Mouse (Mus musculus) T-cell, adult 2 months (primary cell): ENCODE results near the gene Plau.

Source experiments
- DNase-seq: peaks from one replicate; pipeline ENCODE4 v3.0.0; 2022; ENCODE audit warnings: low spot score

Gene Plau

GRCm38 (mm10) chr14:20806116-20806840, 30.2 kb upstream of the Plau start:
- DNase-seq: no peak

- no peak for DNase-seq
Measured at GRCm38 (mm10) chr14:20809349-20809748, 27.1 kb upstream of the Plau start.

DNA sequence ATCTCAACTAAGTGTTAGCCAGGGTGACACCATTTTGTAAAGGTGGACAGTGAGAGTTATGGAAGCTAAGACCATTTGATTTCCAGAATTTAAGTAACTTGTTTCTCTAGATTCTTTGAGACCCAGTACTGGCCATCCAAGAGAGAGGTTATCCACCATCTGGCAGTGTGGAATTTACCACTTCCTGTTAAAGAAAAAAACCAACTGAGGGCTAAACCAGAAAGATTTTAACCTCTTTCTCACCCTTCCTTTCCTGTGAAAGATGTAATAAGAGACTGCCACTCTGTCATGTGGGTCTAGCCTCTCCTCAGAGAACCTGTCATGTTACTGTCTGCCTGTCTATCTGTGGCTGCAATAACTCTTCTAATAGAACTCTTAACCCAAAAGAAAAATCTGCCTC, 26.6 kb upstream of the Plau start:
- DNase-seq: no peak

DNA sequence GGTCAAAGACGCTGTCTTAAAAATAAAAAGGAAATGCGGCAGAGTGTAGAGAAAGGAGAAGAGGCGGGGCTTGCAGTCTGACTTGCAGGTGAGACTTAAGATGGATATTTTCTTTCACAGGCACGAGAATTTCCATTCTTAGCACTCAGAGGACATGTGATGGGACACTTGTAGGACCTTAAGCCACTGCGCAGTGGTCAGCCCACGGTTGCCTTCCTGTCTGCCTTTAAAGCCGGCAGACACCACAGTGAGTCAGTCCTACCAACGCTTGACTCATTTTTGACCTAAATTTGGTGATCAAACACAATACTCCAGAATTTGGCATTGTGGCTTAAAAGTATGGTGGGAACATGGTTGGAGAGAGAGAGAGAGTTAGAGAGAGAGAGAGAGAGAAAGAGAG, 25.2 kb upstream of the Plau start:
- no peak for DNase-seq

DNA sequence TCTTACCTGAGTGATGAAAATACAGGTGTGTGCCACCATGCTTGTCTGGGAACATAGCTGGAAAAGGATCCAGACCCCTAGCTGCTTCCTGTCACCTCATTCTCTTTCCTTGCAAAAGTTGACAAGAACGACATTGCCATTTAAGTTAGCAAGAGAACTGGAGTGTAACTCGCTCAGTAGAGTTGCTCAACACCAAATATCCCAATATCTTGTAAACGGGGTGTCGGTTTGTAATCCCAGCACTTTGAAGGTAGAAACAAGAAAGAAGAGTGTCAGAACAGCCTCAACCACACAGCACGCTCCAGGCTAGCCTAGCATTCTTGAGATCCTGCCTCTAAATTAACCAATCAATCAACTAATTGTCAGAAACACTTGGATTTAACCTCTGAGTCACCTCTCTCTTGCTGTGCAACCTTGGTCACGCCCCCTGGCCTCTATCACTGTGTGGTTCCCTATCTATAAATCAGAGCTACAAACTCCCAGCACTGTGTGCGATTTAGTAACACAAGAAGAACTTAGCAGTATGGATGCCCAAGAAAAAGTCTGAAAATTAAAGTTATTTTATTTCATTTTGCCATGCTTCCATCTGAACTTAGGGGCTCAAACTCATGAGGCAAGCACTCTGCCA, 24.6 kb upstream of the Plau start:
- DNase-seq: no peak

DNA sequence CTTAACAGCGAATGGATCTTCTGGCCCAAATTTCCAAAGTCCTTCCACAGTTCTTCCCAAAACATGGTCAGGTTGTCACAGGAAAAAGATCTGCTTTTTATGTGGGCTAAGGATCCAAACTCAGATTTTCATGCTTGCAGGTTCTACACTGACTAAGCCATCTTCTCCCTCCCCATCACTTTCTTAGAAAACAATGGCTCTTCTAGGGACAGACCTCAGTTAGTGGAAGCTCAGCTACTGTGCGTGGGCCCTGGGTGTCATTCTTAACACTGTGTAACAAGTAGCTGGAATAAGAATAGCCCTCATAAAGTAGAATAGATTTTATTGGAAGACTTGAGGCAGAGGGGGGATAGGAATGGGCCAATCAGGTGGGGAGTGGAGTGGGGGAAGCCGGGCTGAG, 21.0 kb upstream of the Plau start:
- no peak for DNase-seq

DNA sequence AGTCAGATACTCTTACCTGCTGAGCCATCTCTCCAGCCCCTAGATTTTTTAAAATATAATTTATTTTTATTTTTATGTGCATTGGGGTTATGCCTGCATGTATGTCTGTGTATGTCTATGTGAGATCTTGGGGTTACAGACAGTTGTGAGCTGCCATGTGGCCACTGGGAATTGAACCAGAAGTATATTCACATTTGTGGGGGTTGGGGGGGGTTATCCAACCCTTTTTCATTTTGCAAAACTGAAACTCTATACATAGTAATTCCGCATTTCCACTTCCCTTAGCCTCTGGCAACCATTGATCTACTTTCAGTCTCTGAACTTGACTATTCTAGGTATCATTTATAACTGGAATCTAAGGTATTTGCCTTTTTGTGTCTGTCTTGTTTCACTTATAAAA, 11.9 kb upstream of the Plau start:
- no peak for DNase-seq

DNA sequence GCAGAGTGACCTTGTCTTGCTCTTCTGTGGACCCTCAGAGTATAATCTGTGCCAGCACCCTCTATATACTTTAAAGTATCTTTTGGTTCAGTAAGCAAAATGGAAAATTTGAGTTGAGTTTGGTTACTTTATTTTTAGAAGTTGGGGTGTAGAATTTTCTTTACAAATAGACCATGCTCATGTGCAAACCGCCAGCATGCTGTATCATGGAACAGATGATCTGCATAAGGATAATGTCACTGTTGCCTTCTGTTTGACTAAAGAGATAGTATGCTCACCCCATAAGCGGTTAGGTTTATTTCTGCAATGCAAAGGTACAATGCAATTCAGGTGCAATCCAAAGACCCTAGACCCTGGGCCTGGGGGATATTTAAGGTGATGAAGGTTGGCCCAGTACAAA, 10.9 kb upstream of the Plau start:
- no peak for DNase-seq

- DNase-seq: no peak
Measured at GRCm38 (mm10) chr14:20827061-20827460, 9.4 kb upstream of the Plau start.

DNA sequence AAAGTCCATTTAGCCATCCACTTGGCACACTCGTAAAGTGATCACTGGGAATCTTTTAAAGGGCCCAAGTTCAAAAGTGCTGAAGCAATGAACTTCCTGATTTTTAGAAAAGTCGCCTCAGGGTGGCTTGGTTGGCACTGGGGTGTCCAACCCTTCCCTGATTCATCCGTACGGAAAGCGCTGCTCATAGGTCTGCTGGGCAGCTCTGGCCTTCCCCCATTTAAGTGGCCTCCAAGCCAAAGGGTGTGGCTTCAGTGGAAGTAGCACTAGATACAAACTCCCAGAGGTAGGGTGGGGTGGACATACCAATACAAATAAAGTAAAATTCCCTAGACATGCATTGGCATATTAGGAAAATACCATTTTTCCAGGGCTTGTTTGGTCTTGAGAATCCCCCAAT, 9.0 kb upstream of the Plau start:
- no peak for DNase-seq

DNA sequence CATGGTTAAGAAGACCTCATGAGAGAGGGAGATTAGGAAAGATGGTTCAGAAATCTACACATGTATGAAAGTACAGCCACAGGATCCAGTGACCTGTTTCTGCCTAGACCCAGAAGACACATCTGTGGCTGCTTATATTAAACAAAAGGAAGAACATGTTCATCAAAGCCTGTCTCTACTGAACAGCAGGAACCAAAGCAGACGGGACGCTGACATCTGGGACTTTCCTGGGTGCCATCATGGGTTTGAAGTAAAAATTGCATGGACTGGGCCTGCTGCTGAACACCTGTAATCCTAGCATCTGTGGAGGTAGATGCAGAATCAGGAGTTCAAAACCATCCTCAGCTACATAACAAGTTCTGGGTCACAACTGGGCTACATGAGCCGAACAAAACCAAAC, 7.9 kb upstream of the Plau start:
- no peak for DNase-seq

DNA sequence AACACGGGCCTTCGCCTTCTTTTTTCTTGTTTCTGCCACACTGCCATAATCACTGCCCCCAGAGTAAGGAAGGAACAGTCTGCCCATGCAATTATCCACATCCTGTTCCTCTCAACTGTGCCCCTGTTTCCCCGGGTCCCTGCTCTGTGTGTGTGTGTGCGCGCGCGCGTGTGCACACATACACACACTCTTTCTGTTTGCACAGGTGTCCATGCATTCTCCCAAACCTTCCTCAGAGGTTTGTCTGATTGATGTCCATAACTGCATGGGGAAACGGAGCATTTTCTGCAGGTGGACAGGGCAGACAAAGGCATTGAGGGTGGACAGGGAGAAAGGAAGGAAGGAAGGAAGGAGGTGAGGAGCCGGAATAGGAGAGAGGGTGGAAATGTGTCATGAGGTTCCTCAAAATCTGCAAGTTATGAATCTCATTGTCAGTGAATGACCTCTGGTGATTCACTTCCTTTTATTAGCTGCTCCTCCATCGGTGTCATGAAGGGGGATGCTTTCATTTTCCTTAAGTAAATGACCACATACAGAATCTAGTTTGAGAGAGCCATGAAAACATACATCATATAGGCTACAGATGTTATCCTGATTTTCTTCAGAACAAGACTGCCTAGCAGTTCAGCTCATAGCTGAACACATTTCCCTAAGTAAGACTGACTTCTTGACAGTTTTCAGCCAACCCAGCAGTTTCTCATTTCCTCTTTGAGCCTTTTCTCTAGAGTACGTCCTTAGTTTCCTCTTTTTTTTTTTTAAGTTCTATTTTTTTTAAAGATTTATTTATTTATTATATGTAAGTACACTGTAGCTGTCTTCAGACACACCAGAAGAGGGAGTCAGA, 6.7 kb upstream of the Plau start:
- DNase-seq: no peak

- no peak for DNase-seq
Measured at GRCm38 (mm10) chr14:20831141-20831910, 5.1 kb upstream of the Plau start.

DNA sequence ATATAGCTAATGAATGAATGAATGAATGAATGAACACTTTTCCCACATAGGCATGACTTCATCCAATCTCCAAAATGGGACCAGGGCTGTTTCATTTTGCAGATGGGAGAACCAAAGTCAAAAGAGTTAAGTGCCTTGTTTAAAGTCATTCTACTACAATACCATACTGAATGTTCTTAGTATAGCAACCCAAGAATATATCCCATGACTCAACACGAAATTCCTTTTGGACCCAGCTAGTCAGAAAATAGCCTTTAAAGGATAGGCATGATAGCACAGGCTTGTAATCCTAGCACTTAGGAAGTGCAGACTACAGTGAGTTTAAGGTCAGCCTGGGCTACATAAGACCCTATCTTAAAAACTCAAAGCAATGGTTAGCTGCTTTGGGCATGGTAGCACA, 4.5 kb upstream of the Plau start:
- DNase-seq: no peak

DNA sequence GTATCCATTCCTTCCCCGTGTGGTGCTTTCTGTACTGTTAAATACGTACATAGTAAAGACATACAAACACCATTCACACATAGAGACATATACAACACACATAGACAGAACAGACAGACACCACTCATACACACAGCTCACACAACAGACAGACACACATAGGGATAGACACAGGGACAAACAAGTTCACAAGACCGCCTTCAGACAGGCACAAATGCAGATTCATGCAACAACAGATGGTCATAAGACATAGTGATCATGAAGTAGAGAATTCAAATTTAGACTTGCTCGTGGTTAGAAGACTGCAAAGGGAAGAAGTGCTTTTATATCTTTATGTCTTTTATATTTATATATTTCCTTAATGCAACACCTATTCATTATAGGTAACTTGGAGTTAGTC, 2.9 kb upstream of the Plau start:
- DNase-seq: no peak

GRCm38 (mm10) chr14:20834136-20834535, 2.3 kb upstream of the Plau start:
- DNase-seq: no peak

DNA sequence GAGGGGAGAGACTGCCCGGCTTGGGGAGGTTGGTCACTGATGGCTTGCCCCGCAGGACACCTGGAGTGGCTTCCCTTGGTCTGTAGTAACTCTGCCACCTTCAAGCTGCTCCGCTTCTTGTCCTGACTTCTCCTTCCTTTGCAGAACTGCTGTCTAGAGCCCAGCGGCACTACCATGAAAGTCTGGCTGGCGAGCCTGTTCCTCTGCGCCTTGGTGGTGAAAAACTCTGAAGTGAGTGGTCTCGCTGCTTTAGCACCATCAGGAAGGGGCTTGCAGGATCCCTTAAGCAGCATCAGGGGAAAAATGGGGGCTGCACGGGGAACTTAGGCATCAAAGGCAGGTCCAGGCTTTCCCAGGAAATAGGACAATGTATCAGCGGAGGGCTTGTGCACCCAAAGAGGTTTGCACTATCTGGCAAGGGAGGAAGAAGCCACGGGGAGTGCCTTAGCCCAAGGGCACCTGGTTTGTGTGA, 481 bp downstream of the Plau start:
- no peak for DNase-seq

DNA sequence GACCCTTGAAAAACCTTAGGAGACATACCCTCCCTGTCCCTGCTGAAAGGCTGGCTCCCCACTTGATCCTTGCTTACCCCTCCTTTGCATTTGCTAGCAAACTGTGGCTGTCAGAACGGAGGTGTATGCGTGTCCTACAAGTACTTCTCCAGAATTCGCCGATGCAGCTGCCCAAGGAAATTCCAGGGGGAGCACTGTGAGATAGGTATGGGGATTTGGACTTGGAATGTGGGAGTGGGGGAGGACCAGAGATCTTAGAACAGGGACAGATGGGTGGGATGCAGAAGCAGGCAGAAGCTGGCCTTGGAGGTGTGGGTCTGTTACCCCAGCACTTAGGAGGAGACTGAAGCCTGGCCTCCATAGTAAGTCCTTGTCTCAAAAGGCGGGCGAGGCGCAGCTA, 1.2 kb downstream of the Plau start:
- DNase-seq: no peak

DNA sequence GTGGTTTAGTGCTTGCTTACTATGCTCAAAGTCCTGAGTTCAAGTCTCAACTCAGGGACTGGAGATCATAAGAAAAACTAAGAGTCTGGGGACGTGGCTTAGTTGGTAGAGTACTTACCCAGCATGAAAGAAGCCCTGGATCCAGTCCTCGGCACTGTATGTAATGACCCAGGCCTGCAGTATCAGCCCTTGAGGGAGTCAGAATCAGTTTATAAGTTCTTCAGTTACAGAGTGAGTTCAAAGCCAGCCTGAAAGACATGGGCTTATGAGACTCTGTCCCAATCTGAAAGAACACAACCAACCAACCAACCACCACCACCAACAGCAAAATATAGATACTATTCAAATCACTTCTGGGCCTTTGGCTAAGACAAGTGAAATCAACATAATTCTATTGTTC, 5.1 kb downstream of the Plau start:
- DNase-seq: no peak

DNA sequence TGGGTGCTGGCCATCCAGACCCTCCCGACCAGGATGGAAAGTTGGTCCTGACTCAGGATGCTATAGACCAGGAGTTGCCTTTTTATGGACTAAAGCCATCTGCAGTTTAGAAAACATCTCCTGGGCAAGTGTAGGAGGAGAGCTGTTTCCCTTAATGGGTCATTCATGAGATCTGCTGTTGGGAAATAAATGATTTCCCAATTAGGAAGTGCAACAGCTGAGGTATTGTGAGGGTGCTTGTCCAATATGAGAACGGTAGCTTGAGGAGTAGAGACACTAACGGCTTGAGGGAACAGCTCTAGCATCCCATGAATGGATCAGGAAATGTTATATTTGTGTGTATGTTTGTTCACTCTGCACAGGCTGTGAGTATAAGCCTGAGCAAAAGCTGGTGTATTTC, 6.2 kb downstream of the Plau start:
- DNase-seq: no peak

DNA sequence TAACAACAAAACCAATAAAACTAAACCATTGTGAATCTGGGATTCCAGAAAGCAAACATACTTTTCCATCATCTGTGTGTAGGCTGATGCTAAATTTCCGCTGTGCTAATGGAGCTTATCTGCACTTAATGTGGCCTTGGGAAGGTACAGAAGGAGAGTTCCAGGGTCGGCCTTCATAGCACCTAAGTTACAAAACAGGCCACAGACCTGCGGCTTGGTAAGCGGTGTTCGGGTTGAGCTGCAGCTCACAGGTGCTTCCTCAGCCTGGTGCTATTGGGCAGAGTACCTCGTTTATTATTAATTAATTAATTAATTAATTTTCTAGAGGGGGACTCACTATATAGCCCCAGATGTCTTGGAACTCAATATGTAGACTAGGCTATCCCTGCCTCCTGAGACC, 7.7 kb downstream of the Plau start:
- no peak for DNase-seq
